Mouse (Mus musculus) frontal cortex, adult (tissue): ENCODE data around the gene Fcgrt.
"Not testable (repeated sequence)": the region's sequence is repeated elsewhere in the genome, so short reads cannot be mapped to it uniquely, and the experiment has no call there.

ENCODE experiments used
- ATAC-seq: cut with Nextera tagmentation; 2 replicates; pipeline ENCODE4 v1.9.2; 2017; ENCODE audit warnings: mild to moderate bottlenecking, moderate library complexity, mixed read lengths; ENCODE audit not compliant: low TSS enrichment

Gene Fcgrt

DNA sequence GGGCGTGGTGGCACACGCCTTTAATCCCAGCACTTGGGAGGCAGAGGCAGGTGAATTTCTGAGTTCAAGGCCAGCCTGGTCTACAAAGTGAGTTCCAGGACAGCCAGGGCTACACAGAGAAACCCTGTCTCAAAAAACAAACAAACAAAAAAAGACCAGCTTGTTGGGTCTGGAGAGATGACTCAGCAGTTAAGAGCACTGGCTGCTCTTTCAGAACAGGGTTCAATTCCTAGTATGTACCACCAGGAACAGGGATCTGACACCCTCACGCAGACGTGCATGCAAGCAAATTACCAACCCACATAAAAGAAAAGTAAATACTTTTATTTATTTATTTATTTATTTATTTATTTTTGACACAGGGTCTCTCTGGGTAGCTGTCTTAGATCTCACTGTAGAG is 6.4 kb upstream of the Fcgrt start:
- ATAC-seq, result not testable (repeated sequence)

GRCm38 (mm10) chr7:45107052-45107645 is 3.5 kb upstream of the Fcgrt start:
- no peak for ATAC-seq

DNA sequence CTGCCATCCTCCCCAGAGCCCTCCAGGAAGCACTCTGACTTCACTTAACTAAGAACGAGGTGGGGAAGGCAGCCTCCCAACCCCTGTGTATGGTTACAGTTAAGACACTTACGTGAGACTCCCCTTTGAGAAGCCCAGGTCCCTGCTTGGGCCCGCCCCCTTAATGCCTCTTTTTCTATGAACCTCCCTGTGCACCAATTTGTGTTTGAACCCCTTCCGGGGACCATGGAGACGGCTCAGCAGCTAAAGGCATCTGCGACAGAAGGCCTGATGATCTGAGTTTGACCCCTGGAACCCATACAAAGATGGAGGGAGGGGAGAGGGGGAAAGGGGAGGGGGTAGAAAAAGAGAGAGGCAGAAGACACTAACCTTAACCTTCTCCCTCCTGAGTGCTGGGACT is 2.8 kb upstream of the Fcgrt start:
- ATAC-seq, result no peak

DNA sequence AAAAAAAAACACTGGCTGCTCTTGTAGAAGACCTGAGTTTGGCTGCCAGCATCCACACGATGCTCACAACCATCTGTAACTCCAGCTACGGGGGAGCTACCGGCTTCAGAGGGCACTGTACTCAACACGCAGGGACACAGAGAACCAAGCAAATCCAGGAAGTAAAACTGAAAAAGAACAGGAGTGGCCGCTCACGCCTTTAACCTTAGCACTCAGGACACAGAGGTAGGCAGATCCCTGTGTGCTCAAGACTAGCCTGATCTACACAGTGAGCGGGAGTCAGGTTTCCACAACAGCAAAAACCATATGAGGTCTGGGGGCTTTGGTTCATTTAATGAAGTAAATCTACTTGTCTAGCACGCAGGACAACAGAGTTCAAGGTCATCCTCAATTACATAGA is 1.8 kb upstream of the Fcgrt start:
- ATAC-seq, result no peak

- ATAC-seq, result no peak
These were observed 1.3 kb upstream of the Fcgrt start for GRCm38 (mm10) chr7:45104941-45105340.

DNA sequence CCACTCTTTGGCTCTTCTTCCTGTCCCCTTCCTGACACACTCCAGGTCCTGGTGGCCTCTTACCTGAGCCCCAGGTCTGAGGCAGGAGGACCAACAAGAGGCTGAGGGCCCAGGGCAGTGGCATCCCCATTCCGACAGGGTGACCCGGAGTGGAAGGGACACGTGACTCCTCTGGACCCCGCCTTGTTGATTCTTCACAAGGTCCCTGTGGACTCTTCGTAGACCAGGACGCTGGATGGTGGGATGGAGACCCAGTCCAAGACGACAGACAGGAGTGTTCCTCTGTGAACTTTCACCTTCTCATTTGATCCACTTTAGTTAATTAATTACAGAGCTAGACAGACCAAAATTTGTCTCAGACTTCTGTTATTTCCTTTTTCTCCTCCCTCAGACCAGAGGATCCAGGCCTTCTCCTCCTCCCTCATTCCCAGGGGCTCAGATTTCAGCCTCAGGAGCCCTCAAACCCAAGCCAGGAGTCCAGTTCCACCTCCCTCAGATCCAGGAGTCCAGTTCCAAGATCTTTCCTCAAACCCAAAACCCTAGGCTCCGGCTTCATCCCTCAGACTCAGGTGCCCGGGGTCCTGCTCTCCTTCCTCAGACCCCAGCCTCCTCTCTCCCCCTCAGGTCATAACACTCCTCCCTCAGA is 588 bp downstream of the Fcgrt start:
- ATAC-seq, result no peak

- no peak for ATAC-seq
These were observed 1.2 kb downstream of the Fcgrt start for GRCm38 (mm10) chr7:45102441-45102840.

GRCm38 (mm10) chr7:45100046-45100445 is 3.6 kb downstream of the Fcgrt start:
- no peak for ATAC-seq

GRCm38 (mm10) chr7:45098541-45099240 is 5.0 kb downstream of the Fcgrt start:
- ATAC-seq, result no peak

DNA sequence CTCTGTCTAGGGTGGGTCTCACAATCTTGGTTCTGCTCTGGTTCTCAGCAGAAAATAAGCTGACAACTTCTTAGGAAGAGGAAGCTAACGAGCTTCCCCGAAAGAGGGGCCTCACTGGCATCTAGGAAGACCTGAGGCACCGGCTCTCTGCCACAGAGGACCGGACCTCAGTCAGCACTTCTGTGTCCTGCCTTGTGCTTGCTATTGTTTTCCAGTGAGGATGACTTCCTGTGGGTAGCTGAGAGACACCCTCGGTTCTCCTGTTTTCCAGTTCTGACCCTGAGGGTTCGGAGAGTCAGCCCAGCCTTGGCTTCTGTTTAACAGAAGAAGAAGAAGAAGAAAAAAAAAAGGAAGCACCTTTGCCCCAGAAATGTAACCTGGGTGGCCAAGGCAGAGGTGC is 6.2 kb downstream of the Fcgrt start:
- ATAC-seq, result no peak

DNA sequence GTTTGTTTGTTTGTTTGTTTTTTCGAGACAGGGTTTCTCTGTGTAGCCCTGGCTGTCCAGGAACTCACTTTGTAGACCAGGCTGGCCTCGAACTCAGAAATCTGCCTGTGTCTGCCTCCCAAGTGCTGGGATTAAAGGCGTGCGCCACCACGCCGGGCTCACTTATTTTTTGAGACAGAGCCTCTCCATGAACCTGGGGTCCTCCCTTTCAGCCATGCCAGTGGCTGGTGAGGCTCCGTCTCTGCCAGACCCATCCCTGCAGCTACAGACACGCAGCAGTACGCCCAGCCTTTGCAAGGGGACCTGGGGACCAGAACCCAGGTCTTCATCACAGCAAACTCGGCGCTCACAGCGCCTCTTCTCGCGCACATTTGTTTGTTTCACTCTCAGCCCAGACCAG is 7.7 kb downstream of the Fcgrt start:
- ATAC-seq, result not testable (repeated sequence)

- no peak for ATAC-seq
These were observed 8.3 kb downstream of the Fcgrt start for GRCm38 (mm10) chr7:45095367-45095766.

DNA sequence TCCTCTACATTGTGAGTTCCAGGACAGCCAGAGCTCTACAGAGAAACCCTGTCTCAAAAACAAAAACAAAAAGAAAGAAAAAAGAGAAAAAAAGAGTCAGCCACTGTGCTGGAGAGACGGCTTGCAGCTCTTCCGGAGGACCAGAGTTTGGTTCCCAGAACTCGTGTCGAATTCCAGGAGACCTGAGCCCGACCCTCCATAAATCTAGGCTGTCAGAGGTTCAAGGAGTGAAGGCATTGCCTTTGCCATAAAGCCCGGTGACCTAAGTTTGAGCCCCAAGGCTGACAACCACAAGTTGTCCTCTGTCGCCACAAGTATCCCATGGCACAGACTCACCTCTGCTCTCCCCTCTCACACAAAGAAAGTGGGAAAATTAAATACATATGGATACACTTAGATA is 9.5 kb downstream of the Fcgrt start:
- ATAC-seq, result no peak

- no peak for ATAC-seq
These were observed 10.1 kb downstream of the Fcgrt start for GRCm38 (mm10) chr7:45093516-45093905.

GRCm38 (mm10) chr7:45092828-45093515 is 10.7 kb downstream of the Fcgrt start:
- no peak for ATAC-seq

DNA sequence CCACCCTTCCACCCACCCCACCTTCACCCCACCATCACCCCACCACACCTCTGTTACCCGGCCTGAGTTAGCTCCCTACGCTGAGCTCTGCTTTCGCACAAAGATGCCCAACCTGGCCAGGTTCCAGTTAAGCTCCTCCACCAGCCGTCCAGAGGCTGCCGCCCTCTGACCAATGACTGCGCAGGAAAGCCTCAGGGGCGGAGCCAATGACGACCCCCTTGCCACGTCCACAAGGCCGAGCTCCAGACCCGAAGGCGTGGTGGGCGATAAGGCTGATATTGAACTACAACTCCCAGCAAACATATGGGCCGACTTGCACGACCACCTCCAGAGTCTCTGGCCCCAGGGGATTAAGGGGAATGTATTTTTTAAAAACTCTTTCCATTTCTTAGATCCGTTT is 11.6 kb downstream of the Fcgrt start, which contains the start of gene Rcn3:
Gene Rcn3 (minus strand): TSS at position 174 of the 400 bp plus-strand sequence.
- ATAC-seq, result no peak

- no peak for ATAC-seq
These were observed 12.4 kb downstream of the Fcgrt start for GRCm38 (mm10) chr7:45091001-45091990.

- no peak for ATAC-seq
These were observed 13.2 kb downstream of the Fcgrt start for GRCm38 (mm10) chr7:45090251-45090977.

DNA sequence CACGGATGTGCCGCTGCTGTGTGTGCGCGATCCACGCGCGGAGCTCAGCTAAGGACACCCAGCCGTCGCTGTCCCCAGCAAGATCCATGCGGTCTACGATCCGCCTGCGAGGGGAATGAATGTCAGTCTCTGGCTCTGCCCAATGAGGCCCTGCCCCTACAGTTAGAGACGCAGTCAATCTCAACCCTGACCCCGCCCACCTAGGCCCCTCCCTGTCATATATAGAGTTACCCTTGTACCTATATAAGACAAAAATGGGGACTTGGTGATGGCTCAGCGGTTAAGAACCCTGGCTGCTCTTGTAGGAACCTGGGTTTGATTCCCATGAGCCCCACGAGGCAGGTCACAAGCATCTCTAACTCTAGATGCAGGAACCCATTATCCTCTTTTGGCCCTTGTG is 15.1 kb downstream of the Fcgrt start:
- no peak for ATAC-seq

GRCm38 (mm10) chr7:45086084-45086483 is 17.6 kb downstream of the Fcgrt start:
- no peak for ATAC-seq
